Mouse (Mus musculus) brain, embryonic 18.5 days (tissue): ENCODE results near the gene Ptprc.

Experiments used
- DNase-seq: peaks from one replicate; pipeline ENCODE4 v3.0.0-alpha.2; 2012; ENCODE audit warnings: low read depth, low spot score

The Ptprc gene

GRCm38 (mm10) chr1:138175494-138175893, at the start of gene Ptprc:
TSS of gene Ptprc (minus strand) at chr1:138175708.
- DNase-seq, result no peak

GRCm38 (mm10) chr1:138214736-138215458, 39.4 kb upstream of the Ptprc start:
- no peak for DNase-seq

GRCm38 (mm10) chr1:138210387-138211024, 35.0 kb upstream of the Ptprc start:
- DNase-seq, result no peak

- no peak for DNase-seq
Measured at GRCm38 (mm10) chr1:138209751-138210150, 34.2 kb upstream of the Ptprc start.

- DNase-seq, result no peak
Measured at GRCm38 (mm10) chr1:138206041-138206440, 30.5 kb upstream of the Ptprc start.

- DNase-seq, result no peak
Measured at GRCm38 (mm10) chr1:138191689-138192508, 16.4 kb upstream of the Ptprc start.

GRCm38 (mm10) chr1:138188131-138188530, 12.6 kb upstream of the Ptprc start:
- DNase-seq, result no peak

GRCm38 (mm10) chr1:138185904-138186303, 10.4 kb upstream of the Ptprc start:
- no peak for DNase-seq

- no peak for DNase-seq
Measured at GRCm38 (mm10) chr1:138180081-138180480, 4.6 kb upstream of the Ptprc start.

- DNase-seq, result no peak
Measured at GRCm38 (mm10) chr1:138174705-138175492, 609 bp downstream of the Ptprc start.

GRCm38 (mm10) chr1:138174143-138174542, 1.4 kb downstream of the Ptprc start:
- no peak for DNase-seq

GRCm38 (mm10) chr1:138173669-138174068, 1.8 kb downstream of the Ptprc start:
- DNase-seq, result no peak

GRCm38 (mm10) chr1:138172547-138172946, 3.0 kb downstream of the Ptprc start:
- DNase-seq, result no peak

GRCm38 (mm10) chr1:138172096-138172495, 3.4 kb downstream of the Ptprc start:
- DNase-seq, result no peak

GRCm38 (mm10) chr1:138166233-138166771, 9.2 kb downstream of the Ptprc start:
- no peak for DNase-seq

- no peak for DNase-seq
Measured at GRCm38 (mm10) chr1:138162638-138163037, 12.9 kb downstream of the Ptprc start.

GRCm38 (mm10) chr1:138158921-138159320, 16.6 kb downstream of the Ptprc start:
- DNase-seq, result no peak

- no peak for DNase-seq
Measured at GRCm38 (mm10) chr1:138158236-138158635, 17.3 kb downstream of the Ptprc start.

GRCm38 (mm10) chr1:138157709-138158108, 17.8 kb downstream of the Ptprc start:
- DNase-seq, result no peak

GRCm38 (mm10) chr1:138157008-138157407, 18.5 kb downstream of the Ptprc start:
- DNase-seq, result no peak

GRCm38 (mm10) chr1:138154185-138154785, 21.2 kb downstream of the Ptprc start:
- no peak for DNase-seq
